Mouse (Mus musculus) C2C12 (cell line): ENCODE data around the gene Islr. TPM values are rescaled to one million over a fixed set of nuclear protein-coding genes. Genes with fewer than 3 reads are reported as not detected.

ENCODE experiments used
- H3K27me3 ChIP-seq: one replicate; pipeline ENCODE4 v1.6.1; 2011; ENCODE audit not compliant: control insufficient read depth, insufficient read depth, insufficient read length
- H3K36me3 ChIP-seq: one replicate; pipeline ENCODE4 v1.6.1; 2011; ENCODE audit not compliant: control insufficient read depth, insufficient read depth
- H3K4me3 ChIP-seq: one replicate; pipeline ENCODE4 v1.5.1; 2011; ENCODE audit warnings: mild to moderate bottlenecking, control low read depth; ENCODE audit not compliant: poor library complexity, insufficient read depth, severe bottlenecking
- H3K79me2 ChIP-seq: one replicate; pipeline ENCODE4 v1.6.1; 2011; ENCODE audit not compliant: control insufficient read depth, insufficient read depth
- H3K79me3 ChIP-seq: one replicate; pipeline ENCODE4 v1.6.1; 2011; ENCODE audit warnings: low read depth, control low read depth
- H3ac ChIP-seq: one replicate; pipeline ENCODE3; 2011; ENCODE audit warnings: low read depth; ENCODE audit not compliant: control insufficient read depth, insufficient read length
- CEBPB ChIP-seq: IDR thresholded peaks from one replicate; pipeline ENCODE4 v1.6.1; 2011; ENCODE audit warnings: low read depth, mild to moderate bottlenecking, control low read depth, moderate library complexity
- CTCF ChIP-seq: IDR thresholded peaks from one replicate; pipeline ENCODE4 v1.5.1; 2011; ENCODE audit not compliant: control insufficient read depth, insufficient read depth, insufficient read length
- FOSL1 ChIP-seq: IDR thresholded peaks from one replicate; pipeline ENCODE4 v1.8.0; 2011; ENCODE audit warnings: mild to moderate bottlenecking, low read length; ENCODE audit not compliant: poor library complexity, insufficient read depth, severe bottlenecking
- MAX ChIP-seq: IDR thresholded peaks from one replicate; pipeline ENCODE4 v1.6.1; 2011; ENCODE audit warnings: mild to moderate bottlenecking, control low read depth
- MYOD1 ChIP-seq: IDR thresholded peaks from one replicate; pipeline ENCODE4 v1.6.1; 2011; ENCODE audit warnings: low read depth; ENCODE audit not compliant: control insufficient read depth, insufficient read length
- MYOG ChIP-seq: IDR thresholded peaks from one replicate; pipeline ENCODE4 v1.6.1; 2011; ENCODE audit not compliant: control insufficient read depth, insufficient read length; ENCODE audit errors: extremely low read depth
- USF1 ChIP-seq: IDR thresholded peaks from one replicate; pipeline ENCODE4 v1.6.1; 2011; ENCODE audit warnings: low read depth, mild to moderate bottlenecking, control low read depth, moderate library complexity
- polyA plus RNA-seq: library from polyadenylated mRNA; unstranded; fragments of >200 nt; fragmentation: generic; extraction: Trizol; gene quantifications from one replicate; pipeline ENCODE4 v1.2.1, GENCODE M21; 2012; ENCODE audit warnings: missing spikeins

Islr gene
- polyA plus RNA-seq, 1 experiment: 10.3 TPM

- Histone ChIP-seq H3K36me3 (no peaks in the 10 kb centered on the region), H3K4me3 (no peak overlapping the region), H3ac (no peak overlapping the region), H3K79me2 (no peaks in the 10 kb centered on the region), H3K27me3 (no peaks in the 10 kb centered on the region), H3K79me3 (no peaks in the 10 kb centered on the region)
- TF ChIP-seq USF1: no peak
- no peak for TF ChIP-seq CEBPB
- TF ChIP-seq MYOD1: no peak
- no peak for TF ChIP-seq MYOG
- TF ChIP-seq MAX: no peak
- TF ChIP-seq FOSL1: no peak
- no peak for TF ChIP-seq CTCF
Measured at GRCm38 (mm10) chr9:58160315-58160714, 43.8 kb downstream of the Islr start.

GRCm38 (mm10) chr9:58159855-58160254, 44.3 kb downstream of the Islr start:
- Histone ChIP-seq H3K4me3 (no peak overlapping the region), H3K27me3 (no peaks in the 10 kb centered on the region), H3K79me2 (no peaks in the 10 kb centered on the region), H3K79me3 (no peaks in the 10 kb centered on the region), H3K36me3 (no peaks in the 10 kb centered on the region), H3ac (no peak overlapping the region)
- TF ChIP-seq USF1 (no peak), FOSL1 (no peak), MYOG (no peak), MYOD1 (no peak), CTCF (no peak), CEBPB (no peak), MAX (no peak)

- H3ac ChIP-seq: no peak overlapping the region
- no peak overlapping the region for H3K4me3 ChIP-seq
- no peaks in the 10 kb centered on the region for H3K27me3 ChIP-seq
- H3K36me3 ChIP-seq: no peaks in the 10 kb centered on the region
- no peaks in the 10 kb centered on the region for H3K79me3 ChIP-seq
- TF ChIP-seq USF1: no peak
- no peaks in the 10 kb centered on the region for H3K79me2 ChIP-seq
Measured at GRCm38 (mm10) chr9:58158541-58159311, 45.4 kb downstream of the Islr start.

GRCm38 (mm10) chr9:58157838-58158237, 46.3 kb downstream of the Islr start:
- H3K4me3 ChIP-seq: no peak overlapping the region

GRCm38 (mm10) chr9:58156819-58157560, 47.1 kb downstream of the Islr start:
- Histone ChIP-seq H3ac (no peak overlapping the region), H3K36me3 (no peaks in the 10 kb centered on the region), H3K79me3 (no peaks in the 10 kb centered on the region), H3K4me3 (no peak overlapping the region), H3K27me3 (no peaks in the 10 kb centered on the region), H3K79me2 (no peaks in the 10 kb centered on the region)
- TF ChIP-seq MAX (no peak), MYOD1 (no peak), USF1 (no peak), CTCF (no peak), MYOG (no peak), FOSL1 (no peak), CEBPB (no peak)

More at GRCm38 (mm10) chr9:58157838-58158237, 46.3 kb downstream of the Islr start:
- TF ChIP-seq MAX (no peak), MYOG (no peak), CTCF (no peak), FOSL1 (no peak), CEBPB (no peak), MYOD1 (no peak), USF1 (no peak)
- Histone ChIP-seq H3K36me3 (no peaks in the 10 kb centered on the region), H3K79me3 (no peaks in the 10 kb centered on the region), H3K79me2 (no peaks in the 10 kb centered on the region), H3ac (no peak overlapping the region), H3K27me3 (no peaks in the 10 kb centered on the region)
